Mouse (Mus musculus) bone marrow, adult 2 months (tissue): ENCODE results near the gene Tle4. TPM values are rescaled to one million over a fixed set of nuclear protein-coding genes. Genes with fewer than 3 reads are reported as not detected.
A peak's percentile ranks its signal among the peaks of the same experiment; 100 is the strongest.

Experiments used
- H3K27ac ChIP-seq: fragments of 200-500 bp; 2 replicates; pipeline ENCODE4 v1.5.1; 2012; ENCODE audit warnings: low read depth, mild to moderate bottlenecking, control low read depth, inconsistent platforms, low read length; ENCODE audit not compliant: control insufficient read depth, poor library complexity, insufficient read depth
- H3K4me1 ChIP-seq: fragments of 200-500 bp; 2 replicates; pipeline ENCODE4 v1.6.1; 2011; ENCODE audit warnings: low read length; ENCODE audit not compliant: control insufficient read depth, insufficient read depth
- H3K4me3 ChIP-seq: fragments of 200-500 bp; replicated peaks from 2 replicates; pipeline ENCODE3; 2011; ENCODE audit warnings: mild to moderate bottlenecking, low read depth, low read length, control low read depth; ENCODE audit not compliant: control insufficient read depth
- CTCF ChIP-seq: fragments of 200-500 bp; IDR thresholded peaks from 2 replicates; pipeline ENCODE4 v1.5.1; 2011; ENCODE audit warnings: low read length, control low read depth; ENCODE audit not compliant: control insufficient read depth, insufficient read depth
- POLR2A ChIP-seq: fragments of 200-500 bp; IDR thresholded peaks from 2 replicates; pipeline ENCODE4 v1.6.1; 2011; ENCODE audit warnings: low read depth, mild to moderate bottlenecking, control low read depth, low read length, borderline replicate concordance; ENCODE audit not compliant: control insufficient read depth
- WGBS: fragments of 180-500 bp; shearing (Covaris S2); methylation state at CpG from one replicate; pipeline ENCODE4 v1.1.7; 2018; 5-methylcytosine and 5-hydroxymethylcytosine counted together
- polyA plus RNA-seq: library from polyadenylated mRNA; stranded (reverse); fragments of >200 nt; gene quantifications from 2 replicates; pipeline ENCODE4 v1.2.4, GENCODE M21; 2011; ENCODE audit warnings: low replicate concordance; ENCODE audit not compliant: missing spikeins, insufficient read depth, insufficient read length

Gene Tle4
- polyA plus RNA-seq, 1 experiment = 11.6 TPM

DNA sequence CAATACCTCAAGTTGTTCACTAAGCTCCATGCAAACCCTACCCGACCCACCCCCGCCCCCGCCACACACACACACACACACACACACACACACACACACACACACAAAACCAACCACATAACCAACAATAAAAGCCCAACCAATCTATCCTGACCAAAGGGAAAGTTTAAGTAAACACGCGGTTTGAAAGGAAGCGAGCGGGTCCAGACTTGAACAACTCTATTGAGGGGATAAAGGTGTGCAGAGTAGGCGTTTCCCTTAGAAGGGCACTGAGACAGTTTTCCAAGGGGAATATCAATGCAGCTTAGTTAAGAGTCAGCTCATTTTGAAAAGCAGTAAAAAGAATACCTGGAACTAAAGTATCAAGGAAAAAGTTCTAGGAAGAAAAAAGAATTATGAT lies 128.5 kb downstream of the Tle4 start:
- WGBS = 88% methylated on average over 8 of the region's 8 CpGs
- H3K4me1 ChIP-seq = no peaks in the 10 kb centered on the region
- H3K27ac ChIP-seq = no peak overlapping the region
- H3K4me3 ChIP-seq = no peak overlapping the region
- no peak for TF ChIP-seq CTCF
- TF ChIP-seq POLR2A = no peak

DNA sequence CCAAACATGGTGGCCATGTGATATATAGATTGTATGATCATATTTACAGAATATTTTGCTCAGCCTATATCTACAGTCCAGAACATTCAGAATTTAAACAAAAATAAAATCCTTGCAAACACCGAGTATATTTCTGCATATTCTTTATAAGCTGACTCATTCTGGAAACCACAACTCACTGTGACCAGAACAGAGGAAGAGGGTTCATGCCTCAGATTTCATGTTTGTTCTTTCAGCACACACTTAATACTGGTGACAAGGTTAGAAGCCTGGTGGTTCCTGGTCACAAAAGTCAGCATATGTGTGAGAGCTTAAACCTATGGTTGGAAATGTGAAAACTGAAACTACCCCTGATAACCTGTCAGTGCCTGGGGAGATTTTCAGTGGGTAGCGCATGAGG lies 129.1 kb downstream of the Tle4 start:
- 44% methylated on average over 2 of the region's 2 CpGs for WGBS
- Histone ChIP-seq H3K4me1 (no peaks in the 10 kb centered on the region), H3K27ac (no peak overlapping the region), H3K4me3 (no peak overlapping the region)
- TF ChIP-seq POLR2A (no peak), CTCF (no peak)

DNA sequence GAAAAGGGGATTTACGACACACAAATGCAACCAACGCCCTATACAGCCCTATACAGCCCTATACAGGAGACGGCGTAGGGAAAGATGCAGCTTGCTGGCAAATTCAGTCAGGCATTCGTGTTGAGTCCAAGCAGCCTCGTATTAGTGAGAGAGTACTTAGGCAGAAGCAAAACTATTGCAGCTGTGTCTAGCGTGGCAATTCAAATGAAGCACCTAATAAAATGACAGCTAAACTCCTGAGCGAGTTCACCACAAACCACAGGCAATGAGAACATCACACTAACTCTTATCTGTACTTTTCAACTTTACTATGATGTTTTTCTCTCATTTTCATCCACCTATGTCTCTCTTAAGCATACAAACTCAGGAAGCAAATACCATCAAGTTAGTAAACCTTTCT lies 131.8 kb downstream of the Tle4 start:
- no peak overlapping the region for H3K4me3 ChIP-seq
- WGBS = 72% methylated on average over 8 of the region's 8 CpGs
- H3K4me1 ChIP-seq = no peaks in the 10 kb centered on the region
- no peak overlapping the region for H3K27ac ChIP-seq
- no peak for TF ChIP-seq POLR2A
- TF ChIP-seq CTCF = no peak

- Histone ChIP-seq H3K4me3 (no peak overlapping the region), H3K27ac (no peak overlapping the region), H3K4me1 (no peaks in the 10 kb centered on the region)
- TF ChIP-seq POLR2A (no peak), CTCF (no peak)
- 87% methylated on average over 5 of the region's 5 CpGs for WGBS
These were observed 134.4 kb downstream of the Tle4 start for GRCm38 (mm10) chr19:14463281-14464079.

DNA sequence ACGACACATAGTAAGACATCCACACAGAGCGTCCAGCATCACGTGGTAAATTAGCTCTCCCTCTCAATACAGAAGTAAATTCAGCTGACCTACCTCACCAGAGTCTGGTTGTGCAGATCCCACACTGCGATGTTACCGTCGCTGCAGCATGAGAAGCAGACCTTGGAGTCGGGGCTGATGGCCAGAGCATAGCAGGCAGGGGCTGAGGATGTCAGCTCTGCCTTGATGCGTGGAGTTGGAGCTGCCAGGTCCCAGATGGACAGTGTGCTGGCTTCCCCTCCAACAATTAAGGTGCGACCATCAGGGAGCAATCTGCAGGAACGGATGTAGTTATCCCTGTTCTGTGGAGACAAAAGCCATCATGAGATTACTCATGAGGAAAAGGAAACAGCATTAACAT lies 144.4 kb downstream of the Tle4 start:
- TF ChIP-seq POLR2A = no peak
- TF ChIP-seq CTCF = no peak
- H3K27ac ChIP-seq = no peak overlapping the region
- H3K4me1 ChIP-seq = no peaks in the 10 kb centered on the region; the same call in 1 of the 2 replicates
- no peak overlapping the region for H3K4me3 ChIP-seq
- WGBS = 90% methylated on average over 10 of the region's 10 CpGs

GRCm38 (mm10) chr19:14451329-14451728 lies 146.5 kb downstream of the Tle4 start:
- WGBS = 90% methylated on average over 6 of the region's 6 CpGs
- no peak for TF ChIP-seq CTCF
- TF ChIP-seq POLR2A = no peak
- H3K27ac ChIP-seq = no peak overlapping the region
- no peaks in the 10 kb centered on the region; the same call in 1 of the 2 replicates for H3K4me1 ChIP-seq
- H3K4me3 ChIP-seq = no peak overlapping the region

DNA sequence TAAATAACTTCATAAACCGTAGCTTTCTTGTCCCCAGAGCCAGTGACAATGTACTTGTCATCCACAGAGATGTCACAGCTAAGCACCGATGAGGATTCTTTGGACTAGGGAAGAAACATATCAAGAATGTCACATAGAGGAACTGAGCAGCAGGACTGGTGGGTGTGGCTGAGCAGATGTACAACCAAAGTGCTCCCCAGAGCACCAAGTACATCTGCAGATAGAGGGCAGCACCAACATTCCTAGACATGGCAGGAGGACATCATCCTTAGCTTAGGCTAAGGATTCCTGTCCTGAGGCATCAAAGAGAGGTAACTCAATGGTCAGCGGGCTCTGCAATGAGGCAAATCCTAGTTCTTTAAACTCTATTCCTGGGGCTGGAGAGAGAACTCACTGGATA lies 148.1 kb downstream of the Tle4 start:
- H3K4me1 ChIP-seq = no peaks in the 10 kb centered on the region; the same call in 1 of the 2 replicates
- WGBS = 61% methylated on average over 3 of the region's 3 CpGs
- H3K27ac ChIP-seq = no peak overlapping the region
- H3K4me3 ChIP-seq = no peak overlapping the region
- peak; percentile 39 for TF ChIP-seq CTCF
- TF ChIP-seq POLR2A = no peak

- no peak overlapping the region for H3K27ac ChIP-seq
- no peaks in the 10 kb centered on the region for H3K4me1 ChIP-seq
- WGBS = 81% methylated on average over 2 of the region's 2 CpGs
- H3K4me3 ChIP-seq = no peak overlapping the region
- TF ChIP-seq CTCF (no peak), POLR2A (no peak)
These were observed 149.3 kb downstream of the Tle4 start for GRCm38 (mm10) chr19:14448586-14448985.

- TF ChIP-seq POLR2A (no peak), CTCF (no peak)
- WGBS = 86% methylated on average over 1 of the region's 1 CpGs
These were observed 150.4 kb downstream of the Tle4 start for GRCm38 (mm10) chr19:14447474-14447873.

GRCm38 (mm10) chr19:14441861-14442260 lies 156.0 kb downstream of the Tle4 start:
- 83% methylated on average over 5 of the region's 5 CpGs for WGBS
- no peak for TF ChIP-seq POLR2A
- no peak for TF ChIP-seq CTCF
- Histone ChIP-seq H3K4me1 (no peaks in the 10 kb centered on the region), H3K4me3 (no peak overlapping the region), H3K27ac (no peak overlapping the region)

More at GRCm38 (mm10) chr19:14447474-14447873, 150.4 kb downstream of the Tle4 start:
- no peaks in the 10 kb centered on the region for H3K4me1 ChIP-seq
- no peak overlapping the region for H3K27ac ChIP-seq
- no peak overlapping the region for H3K4me3 ChIP-seq
